Mouse (Mus musculus) frontal cortex, postnatal 36 days (tissue): Measurements from ENCODE around the gene Zfp334.

ENCODE experiments used
- DNase-seq, 2 experiments: peaks; one replicate each; pipeline ENCODE4 v3.0.0; 2022; ENCODE audit warnings: low spot score in 2 of 2

Gene Zfp334

GRCm38 (mm10) chr2:165387844-165388495 lies at the start of gene Zfp334:
TSS of gene Zfp334 (minus strand) at chr2:165388259.
- DNase-seq, result peak; percentile 96 to 97

DNA sequence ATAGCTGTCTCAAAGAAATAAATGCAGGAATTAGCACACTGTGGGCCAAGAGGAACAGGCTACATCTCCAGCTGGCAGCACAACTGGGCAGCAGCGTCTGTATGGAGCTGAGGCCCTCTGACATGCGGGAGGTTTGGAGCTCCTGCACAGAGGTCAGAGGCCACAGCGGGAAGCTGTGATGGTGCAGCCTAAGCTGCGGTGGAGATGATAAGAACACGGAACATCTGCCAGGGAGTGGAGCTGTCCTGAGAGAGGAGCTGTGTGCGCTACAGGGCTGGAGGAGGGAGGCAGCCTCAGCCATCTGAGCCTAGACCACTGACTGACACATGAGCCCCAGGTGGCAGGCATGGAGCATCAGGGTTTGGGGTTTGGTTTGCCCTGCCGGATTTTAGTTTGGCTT lies 40.6 kb upstream of the Zfp334 start:
- no peak for DNase-seq

DNA sequence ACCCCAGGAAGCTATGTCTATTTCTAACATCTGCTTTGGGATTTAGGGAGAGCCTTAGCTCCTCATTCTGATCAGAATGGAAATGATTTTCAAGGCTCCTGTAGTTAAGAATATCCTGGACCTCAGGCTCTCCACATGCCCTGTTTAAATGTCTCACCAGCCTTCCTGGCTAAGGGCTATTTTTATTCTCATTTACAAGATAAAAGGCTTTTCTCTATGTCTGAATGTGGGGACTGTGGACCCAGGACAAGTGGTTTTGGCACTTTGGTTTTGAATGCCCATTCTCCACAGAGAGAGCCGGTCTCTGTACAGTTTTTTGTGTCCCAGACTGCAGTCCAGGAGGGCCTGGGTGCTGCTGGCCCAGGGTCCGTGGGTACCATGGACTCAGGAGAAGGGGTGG lies 32.1 kb upstream of the Zfp334 start:
- DNase-seq, result peak in 1 of 2 experiments; percentile 17

GRCm38 (mm10) chr2:165419670-165420111 lies 31.6 kb upstream of the Zfp334 start:
- peak in 1 of 2 experiments; percentile 36 for DNase-seq

DNA sequence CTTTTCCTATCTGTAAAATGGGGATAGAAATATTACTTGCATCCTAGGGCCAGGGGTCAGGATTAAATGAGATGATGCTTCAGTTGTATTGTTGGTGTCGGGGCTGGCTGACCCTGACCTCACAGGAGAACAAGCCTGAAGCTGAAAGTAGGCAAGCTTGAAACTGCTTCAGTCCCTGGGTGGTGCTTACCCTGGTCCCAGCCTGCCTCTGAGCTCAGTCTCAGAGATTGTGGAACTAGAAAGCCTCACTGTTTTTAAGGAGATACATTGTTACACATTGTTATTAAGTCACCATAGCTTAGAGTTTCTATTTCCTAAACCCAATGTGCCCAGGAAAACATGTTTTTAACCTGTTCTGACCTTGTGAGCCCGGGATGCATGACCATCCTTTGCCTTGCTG lies 30.5 kb upstream of the Zfp334 start:
- no peak for DNase-seq

GRCm38 (mm10) chr2:165417291-165417690 lies 29.2 kb upstream of the Zfp334 start:
- peak; percentile 68 to 70 for DNase-seq

- no peak for DNase-seq
Observed at GRCm38 (mm10) chr2:165415795-165416194, 27.7 kb upstream of the Zfp334 start.

- no peak for DNase-seq
Observed at GRCm38 (mm10) chr2:165415141-165415721, 27.2 kb upstream of the Zfp334 start.

DNA sequence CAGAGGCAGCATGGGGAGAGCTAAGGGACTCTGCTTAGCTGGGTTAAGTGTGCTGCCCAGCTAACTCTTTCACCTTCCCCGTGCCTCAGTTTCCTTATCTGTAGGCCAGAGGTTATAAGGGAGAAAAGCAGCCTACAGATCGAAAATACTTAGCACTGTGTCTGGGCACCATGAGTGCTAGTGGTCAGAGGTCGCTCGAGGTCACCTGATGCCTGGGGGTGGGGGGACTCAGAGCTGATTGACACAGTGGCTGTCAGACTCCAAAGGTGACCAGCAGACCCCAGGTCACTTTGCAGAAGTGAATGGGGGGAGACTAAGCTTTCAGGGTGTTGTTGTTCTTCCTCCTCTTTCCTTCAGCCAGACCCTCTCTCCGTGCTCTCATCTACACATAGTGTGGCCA lies 26.3 kb upstream of the Zfp334 start:
- DNase-seq, result no peak

GRCm38 (mm10) chr2:165413884-165414283 lies 25.8 kb upstream of the Zfp334 start:
- no peak for DNase-seq

GRCm38 (mm10) chr2:165407700-165408301 lies 19.7 kb upstream of the Zfp334 start:
- DNase-seq, result peak; percentile 78 to 81

- peak; percentile 67 to 75 for DNase-seq
Observed at GRCm38 (mm10) chr2:165405351-165405750, 17.3 kb upstream of the Zfp334 start.

- no peak for DNase-seq
Observed at GRCm38 (mm10) chr2:165404951-165405350, 16.9 kb upstream of the Zfp334 start.

DNA sequence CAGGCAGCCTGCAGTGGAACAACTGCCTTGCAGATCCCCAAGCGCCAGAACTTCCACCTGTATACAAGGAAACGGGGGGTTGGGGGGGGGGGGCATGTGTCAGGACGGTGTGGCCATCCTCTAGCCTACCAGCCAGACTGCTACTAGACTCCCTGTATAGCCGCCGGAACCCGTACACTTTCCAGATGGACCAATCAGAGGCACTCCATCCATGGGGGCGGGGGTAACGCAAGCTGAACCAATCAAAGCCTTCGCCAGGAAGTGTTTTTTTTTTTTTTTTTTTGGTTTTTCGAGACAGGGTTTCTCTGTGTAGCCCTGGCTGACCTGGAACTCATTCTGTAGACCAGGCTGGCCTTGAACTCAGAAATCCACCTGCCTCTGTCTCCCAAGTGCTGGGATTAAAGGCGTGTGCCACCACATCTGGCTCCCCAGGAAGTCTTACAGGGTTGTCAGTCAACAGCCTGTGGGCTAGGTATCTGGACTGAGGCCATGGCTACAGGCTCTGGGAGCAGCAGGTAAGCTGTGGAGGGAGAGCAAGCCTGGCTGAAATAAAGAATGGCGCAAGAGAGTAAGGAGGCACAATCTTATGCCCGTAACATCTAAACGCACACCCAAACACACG lies 10.2 kb upstream of the Zfp334 start:
- DNase-seq, result no peak

- no peak for DNase-seq
Observed at GRCm38 (mm10) chr2:165397502-165398163, 9.6 kb upstream of the Zfp334 start.

- DNase-seq, result no peak
Observed at GRCm38 (mm10) chr2:165396831-165397501, 8.9 kb upstream of the Zfp334 start.

GRCm38 (mm10) chr2:165392156-165392555 lies 4.1 kb upstream of the Zfp334 start:
- peak in 1 of 2 experiments; percentile 17 for DNase-seq

DNA sequence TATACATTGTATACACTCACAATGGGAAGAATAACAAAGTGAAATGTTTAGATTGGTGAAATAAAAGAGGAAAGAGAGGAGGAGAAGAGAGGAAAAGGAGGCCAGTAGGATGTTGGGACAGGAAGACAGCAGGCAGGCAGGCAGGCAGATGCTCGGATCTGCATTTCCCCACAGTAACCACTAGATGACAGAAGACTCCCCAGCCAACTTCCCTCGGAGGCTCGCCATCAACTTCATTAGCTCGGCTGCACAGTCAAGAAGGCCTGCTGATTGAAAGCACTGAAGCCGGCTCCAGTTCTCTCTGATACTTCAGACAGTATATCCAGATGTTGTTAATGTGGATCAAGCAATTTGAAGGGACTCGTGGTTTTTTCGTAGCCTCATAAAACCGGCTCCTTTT lies 3.5 kb upstream of the Zfp334 start:
- DNase-seq, result peak in 1 of 2 experiments; percentile 71

GRCm38 (mm10) chr2:165389299-165389952 lies 1.4 kb upstream of the Zfp334 start:
- no peak for DNase-seq

GRCm38 (mm10) chr2:165387370-165387769 lies 689 bp downstream of the Zfp334 start:
- no peak for DNase-seq

DNA sequence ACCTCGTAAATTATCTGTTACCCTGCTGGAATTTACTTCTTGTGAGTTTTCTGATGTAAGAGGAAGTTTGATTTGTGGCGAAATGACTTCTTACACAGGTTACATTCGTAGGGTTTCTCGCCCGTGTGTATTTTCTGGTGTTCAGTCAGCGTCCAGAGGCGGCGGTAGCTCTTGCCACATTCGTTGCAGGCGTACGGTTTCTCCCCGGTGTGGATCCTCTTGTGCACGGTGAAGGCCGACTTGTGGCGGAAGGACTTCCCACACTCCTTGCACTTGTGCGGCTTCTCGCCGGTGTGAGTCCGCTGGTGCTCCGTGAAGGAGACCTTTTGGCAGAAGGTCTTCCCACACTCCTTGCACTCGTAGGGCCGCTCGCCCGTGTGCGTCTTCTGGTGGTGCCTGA lies 8.0 kb downstream of the Zfp334 start:
- no peak for DNase-seq
